16 mouse cellular contexts compared by ENCODE assay signal in the genomic region with DNA sequence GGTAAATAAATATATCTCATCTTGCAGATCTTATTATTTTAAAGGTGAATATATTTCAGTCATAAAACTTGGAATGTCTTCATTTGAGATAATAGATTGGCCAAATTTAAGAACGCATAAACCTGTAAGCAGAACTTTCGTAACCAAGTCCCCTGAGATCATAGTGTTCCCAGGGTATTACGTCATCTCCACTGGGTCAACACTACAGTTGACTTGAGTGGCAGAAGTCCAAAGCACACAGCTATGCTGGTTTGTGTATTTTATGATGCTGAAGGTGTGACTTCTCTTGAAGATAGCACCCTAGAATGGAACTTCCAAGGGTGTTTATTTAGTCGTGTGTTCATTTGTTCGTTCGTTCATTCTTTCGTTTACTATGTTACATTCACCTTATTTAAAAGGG.
DNase-seq lines count a peak whose midpoint lies in the region; ATAC-seq lines count a peak whose summit lies in the region.
"Had no signal": no experiment of that assay in that cellular context is flagged by ENCODE, and none has a peak within 500 bp of the region (broad histone marks: within the 10 kb centered on the region; RNA-seq: fewer than 3 reads in every experiment).

No protein-coding gene starts in this region.

- H3K4me1 ChIP-seq in stomach, embryonic 14.5 days (ENCODE audit: control insufficient read depth, insufficient read depth, low read length): no peaks in the 10 kb centered on the region

- H3K9ac ChIP-seq in stomach, embryonic 14.5 days (replicated peaks; ENCODE audit: low read depth, low read length): no peak overlapping the region
- H3K9ac ChIP-seq: limb, embryonic 15.5 days had no signal

- intact Hi-C loops in heart, postnatal 25 days (cut with DNase I): no loop called here

- H3K27ac ChIP-seq in stomach, embryonic 14.5 days (ENCODE audit: low read length): no peak overlapping the region
- H3K27ac ChIP-seq: limb, embryonic 15.5 days had no signal

- H3K36me3 ChIP-seq in stomach, embryonic 14.5 days (ENCODE audit: control insufficient read depth, insufficient read depth, low read length): no peaks in the 10 kb centered on the region
- H3K36me3 ChIP-seq: limb, embryonic 15.5 days had no signal

- no peak overlapping the region for H3K4me2 ChIP-seq in stomach, embryonic 14.5 days (replicated peaks; ENCODE audit: low read depth, low read length)
- H3K4me2 ChIP-seq: limb, embryonic 15.5 days; midbrain, embryonic 11.5 days had no signal

- no peaks in the 10 kb centered on the region for H3K27me3 ChIP-seq in stomach, embryonic 14.5 days (ENCODE audit: control insufficient read depth, insufficient read depth, low read length)
- H3K27me3 ChIP-seq: limb, embryonic 15.5 days; Patski had no signal

- peak; percentile 5 to 20 for DNase-seq in heart, adult 9 months (ENCODE audit: low spot score in 2 of 2)
- DNase-seq in heart, postnatal 25 days (ENCODE audit: low spot score): no peak
- peak; percentile 50 for DNase-seq in fat pad, adult 2 months (ENCODE audit: extremely low read depth, low read depth, low spot score)
- DNase-seq in lung, adult 18-20 months: peak; percentile 73 to 88
- no peak for DNase-seq in cerebellum, postnatal 14 days
- no peak for DNase-seq in embryo, embryonic 10.5 days (ENCODE audit: low spot score)
- DNase-seq: cerebellum, adult 2 months; heart, adult 11 months; heart, postnatal 4 days; kidney, postnatal 4 days; right cerebral cortex, postnatal 4 days had no signal

- ATAC-seq in stomach, embryonic 14.5 days (ENCODE audit: insufficient number of reproducible peaks, insufficient read depth, low FRiP score, low read depth): peak; percentile 67; the same call in 1 of the 2 replicates
- no peak for ATAC-seq in frontal cortex, adult (ENCODE audit: low TSS enrichment)
- ATAC-seq: Patski had no signal

- H3K9me3 ChIP-seq in stomach, embryonic 14.5 days (ENCODE audit: control insufficient read depth, low read depth, low read length): no peaks in the 10 kb centered on the region
- H3K9me3 ChIP-seq: limb, embryonic 15.5 days had no signal

- WGBS in stomach, embryonic 14.5 days: 76% methylated on average over 7 of the region's 7 CpGs

- H3K4me3 ChIP-seq in stomach, embryonic 14.5 days (ENCODE audit: low read depth, low read length): no peak overlapping the region
- H3K4me3 ChIP-seq: limb, embryonic 15.5 days had no signal

Comparison
In these comparisons a context has a peak if more than half of its experiments do, and no peak if none do; other contexts are left out.
1. DNase-seq: peak in heart, adult 9 months (2 of 2), fat pad, adult 2 months (single experiment) and lung, adult 18-20 months (2 of 2); none in heart, postnatal 25 days (single experiment), cerebellum, postnatal 14 days (0 of 2) and embryo, embryonic 10.5 days (single experiment).